Mouse (Mus musculus): ENCODE measurements around the gene 0610037L13Rik. TPM values are rescaled to one million over a fixed set of nuclear protein-coding genes. Genes with fewer than 3 reads are reported as not detected.

The 0610037L13Rik gene
- total RNA-seq (2022) = 10 to 100 TPM; 46.1 to 56.8 (median 50.3) TPM

DNA sequence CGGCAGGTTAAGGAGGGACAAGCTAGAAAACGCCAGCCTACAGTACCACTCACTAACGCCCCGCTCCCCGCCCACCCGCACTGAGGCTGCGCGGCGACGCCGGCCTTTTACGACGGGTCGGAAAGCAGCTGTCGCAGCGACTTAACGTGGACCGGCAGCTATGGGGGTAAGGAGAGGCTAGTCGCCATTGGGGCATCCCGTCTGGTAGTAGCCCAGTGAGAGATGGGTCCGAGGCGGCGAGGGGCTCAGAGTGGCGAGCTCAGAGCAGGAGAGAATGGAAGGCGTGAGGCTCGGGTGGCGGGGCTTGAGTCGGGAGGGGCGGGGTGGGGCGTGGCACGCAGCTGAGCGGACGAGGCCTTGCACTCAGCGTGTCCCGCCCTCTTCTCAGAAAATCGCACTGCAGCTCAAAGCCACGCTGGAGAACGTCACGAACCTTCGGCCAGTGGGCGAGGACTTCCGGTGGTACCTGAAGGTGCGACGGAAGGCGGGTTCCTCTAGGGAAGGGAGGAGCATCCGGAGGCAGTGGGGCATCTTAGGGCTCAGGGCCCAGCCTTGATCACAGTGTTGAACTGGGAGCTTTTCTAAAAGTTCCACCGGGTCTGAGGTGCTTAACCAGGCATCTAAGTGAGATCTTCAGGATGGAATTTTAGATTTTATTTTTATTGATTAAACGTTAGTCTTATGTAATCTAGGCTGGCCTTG is at the start of gene 0610037L13Rik:
0610037L13Rik (plus strand) TSS at position 83 of the 702 bp plus-strand sequence.
- peak; percentile 94 for DNase-seq (ENCODE audit: low spot score)

DNA sequence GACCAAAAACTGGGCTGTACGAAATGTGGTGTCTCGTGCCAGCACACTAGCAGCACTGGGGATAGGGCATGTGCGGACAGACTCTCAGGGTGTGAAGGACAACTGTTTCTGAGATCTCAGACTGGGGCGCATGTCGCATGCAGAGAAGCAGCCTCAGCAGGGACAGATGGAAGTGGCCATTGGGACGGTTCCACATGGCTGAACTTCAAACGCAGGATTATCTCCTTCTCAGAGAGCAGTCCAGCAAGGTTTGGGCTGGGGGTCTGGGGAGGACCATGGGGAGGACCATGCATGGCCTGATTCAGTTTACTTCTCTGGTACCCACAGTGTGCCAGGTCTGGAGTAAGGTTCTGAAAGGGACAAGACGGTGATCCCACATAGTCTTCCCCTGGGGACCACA is 45.9 kb upstream of the 0610037L13Rik start:
- no peak for DNase-seq (ENCODE audit: low spot score)

DNA sequence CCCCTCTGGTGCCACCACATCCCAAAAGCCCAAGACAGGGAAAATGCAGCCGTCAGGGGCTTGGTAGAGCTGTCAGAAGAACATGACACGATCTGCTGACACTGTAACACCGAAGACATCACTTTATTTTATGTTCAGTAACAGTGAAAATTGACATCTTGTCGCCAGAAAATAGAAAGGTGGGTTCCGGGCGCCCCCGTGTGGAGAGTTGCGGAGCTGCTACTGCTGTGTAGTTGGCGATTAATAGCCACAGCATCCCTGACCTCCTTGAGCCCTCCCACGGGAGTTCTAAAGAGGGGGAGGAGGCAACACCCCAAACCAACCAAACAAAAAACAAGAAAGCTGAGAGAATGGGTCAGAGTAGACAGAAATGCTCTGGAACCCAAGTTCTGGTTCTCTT is 44.6 kb upstream of the 0610037L13Rik start:
- DNase-seq (ENCODE audit: low spot score) = peak; percentile 40

DNA sequence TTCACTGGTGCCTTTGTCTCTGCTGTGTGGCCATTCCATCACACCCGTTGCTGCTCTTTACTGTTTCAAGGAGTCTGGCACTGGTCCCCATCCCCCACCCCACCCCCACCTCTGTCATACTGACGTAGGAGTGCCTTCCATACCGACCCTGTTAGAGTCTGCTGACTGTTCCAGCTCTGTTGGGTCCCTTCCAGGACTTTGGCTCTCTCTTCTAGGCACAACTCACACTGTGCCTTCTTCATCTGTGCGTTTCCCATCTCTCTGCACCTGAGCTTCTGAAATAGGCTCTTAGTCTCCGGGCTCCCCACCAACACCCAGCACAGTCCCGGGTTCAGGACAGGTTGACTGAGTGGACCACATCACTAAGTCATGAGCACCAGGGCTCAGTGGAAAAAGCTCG is 42.8 kb upstream of the 0610037L13Rik start:
- DNase-seq (ENCODE audit: low spot score) = no peak

DNA sequence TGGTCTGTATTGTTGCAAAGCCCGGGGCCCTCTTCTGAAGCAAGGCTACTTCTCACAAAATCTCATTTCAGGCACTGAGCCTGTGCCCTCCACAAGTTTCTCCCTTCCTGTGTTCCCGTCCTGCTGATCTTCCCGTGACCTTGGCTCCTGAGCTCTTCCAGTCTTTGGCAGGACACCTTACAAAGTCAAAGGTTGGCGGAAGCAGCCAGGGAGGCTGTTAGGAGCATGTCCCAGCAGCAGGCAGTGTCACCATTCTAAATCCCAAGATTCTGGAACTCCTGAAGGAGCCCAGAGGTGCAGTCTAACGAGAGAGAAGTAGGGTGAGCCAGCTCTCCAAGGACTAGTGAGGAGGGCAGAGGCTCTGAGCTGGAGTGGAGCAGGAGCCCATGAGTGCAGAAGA is 41.1 kb upstream of the 0610037L13Rik start:
- DNase-seq (ENCODE audit: low spot score) = peak; percentile 7

DNA sequence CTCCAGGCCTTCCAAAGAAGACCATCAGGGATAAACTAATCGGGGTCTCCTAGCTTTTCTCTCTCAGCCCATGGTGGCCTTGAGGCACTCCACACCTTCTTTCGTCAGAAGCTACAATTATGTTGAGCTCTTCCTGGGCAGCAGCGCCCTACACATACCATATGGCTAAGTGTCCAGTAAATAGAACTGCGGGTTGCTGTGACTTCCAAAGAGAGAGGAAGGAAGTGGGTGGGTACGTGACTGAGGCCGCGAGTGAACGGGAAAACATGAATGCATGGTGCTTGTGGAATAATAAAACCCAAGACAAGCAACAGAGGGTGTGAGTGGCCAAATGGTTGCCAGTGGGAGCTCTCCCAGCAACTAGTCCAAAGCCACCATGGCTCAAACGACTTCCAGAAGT is 40.0 kb upstream of the 0610037L13Rik start:
- no peak for DNase-seq (ENCODE audit: low spot score)

DNA sequence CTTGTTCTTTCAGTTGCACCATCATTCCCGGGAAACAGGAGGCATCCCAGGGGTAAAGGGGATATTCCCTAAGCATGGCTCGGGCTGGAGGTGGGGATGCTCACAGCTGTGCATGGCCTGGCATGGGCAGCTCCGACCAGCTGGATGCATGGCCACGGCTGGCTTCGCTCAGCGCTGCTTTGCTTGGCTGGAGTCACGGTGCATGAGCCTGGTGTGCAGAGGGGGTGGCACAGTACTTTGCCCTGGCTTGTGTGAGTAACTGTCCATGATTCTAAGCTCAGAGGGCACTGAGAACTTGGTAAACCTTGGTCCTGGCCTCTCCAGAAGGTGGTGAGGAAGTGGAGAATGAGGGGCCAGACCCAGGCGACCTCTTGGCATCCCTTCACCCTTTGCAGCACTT is 39.5 kb upstream of the 0610037L13Rik start:
- DNase-seq (ENCODE audit: low spot score) = no peak

DNA sequence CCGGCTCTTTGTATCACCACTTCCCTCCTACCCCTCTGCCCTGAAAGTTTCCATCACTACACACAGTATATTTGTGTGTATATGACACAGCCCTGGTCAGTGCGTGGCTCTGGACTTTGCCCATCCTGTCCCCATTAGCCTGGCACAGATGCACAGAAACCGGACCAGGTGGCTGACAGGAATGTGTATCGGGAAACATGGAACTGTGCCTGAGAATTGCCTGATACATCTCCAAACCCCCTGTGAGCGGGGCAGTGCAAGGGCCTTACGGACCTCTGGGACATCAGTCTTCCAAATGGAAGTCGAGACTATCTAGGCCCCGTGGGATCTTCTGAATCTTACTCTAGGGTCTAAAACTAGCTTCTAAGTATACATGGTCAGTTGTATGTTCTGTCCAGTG is 36.3 kb upstream of the 0610037L13Rik start:
- no peak for DNase-seq (ENCODE audit: low spot score)

DNA sequence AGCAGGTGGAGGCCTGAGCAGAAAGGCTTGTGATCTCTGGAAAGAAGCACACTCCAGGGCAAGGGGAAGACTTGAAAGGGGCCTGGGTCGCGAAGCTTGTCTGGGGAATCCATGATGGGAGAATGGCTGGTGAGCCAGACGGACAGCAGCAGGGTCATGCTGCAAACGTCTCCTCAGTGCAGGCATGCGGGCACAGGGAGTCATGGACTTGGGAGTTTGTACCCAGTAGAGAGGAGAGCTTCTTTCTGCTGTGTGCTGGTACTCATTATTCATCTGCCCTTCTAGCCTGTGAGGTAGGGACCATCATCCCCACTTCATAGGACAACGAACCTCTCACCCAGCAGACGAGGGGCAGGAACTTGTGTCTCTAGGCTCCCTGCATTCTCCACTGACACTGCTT is 35.8 kb upstream of the 0610037L13Rik start:
- DNase-seq (ENCODE audit: low spot score) = no peak

DNA sequence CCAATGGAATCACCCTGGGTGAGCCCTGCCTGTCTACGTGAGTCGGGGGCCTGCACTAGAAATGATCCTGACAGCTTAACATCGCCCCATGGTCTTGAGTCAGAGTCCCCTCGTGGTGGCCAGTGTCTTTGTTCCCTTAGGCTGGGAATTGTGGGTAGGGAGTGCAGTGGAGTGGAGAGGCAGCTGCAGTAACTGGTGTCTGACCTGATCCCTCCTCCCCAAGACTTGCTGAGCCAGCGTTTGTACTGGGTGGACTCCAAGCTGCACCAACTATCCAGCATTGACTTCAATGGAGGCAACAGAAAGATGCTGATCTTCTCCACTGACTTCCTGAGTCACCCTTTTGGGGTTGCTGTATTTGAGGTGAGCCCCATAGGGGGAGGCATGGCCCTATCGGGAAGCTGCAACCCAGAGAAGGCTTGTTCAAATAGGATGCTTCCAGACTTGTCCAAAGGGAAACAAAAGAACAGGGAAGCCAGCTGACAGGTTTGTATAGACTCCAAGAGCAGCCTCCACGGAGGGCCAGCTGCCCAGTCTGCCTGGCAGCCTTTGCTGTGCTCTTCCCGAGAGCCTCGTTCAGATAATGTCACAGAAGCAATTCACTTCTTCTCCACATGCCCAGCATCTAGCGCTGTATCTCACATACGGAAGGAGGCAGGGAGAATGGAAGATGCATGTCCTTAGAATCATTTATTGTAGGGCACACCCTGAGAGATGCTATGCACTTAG is 32.5 kb upstream of the 0610037L13Rik start:
- DNase-seq (ENCODE audit: low spot score) = no peak

DNA sequence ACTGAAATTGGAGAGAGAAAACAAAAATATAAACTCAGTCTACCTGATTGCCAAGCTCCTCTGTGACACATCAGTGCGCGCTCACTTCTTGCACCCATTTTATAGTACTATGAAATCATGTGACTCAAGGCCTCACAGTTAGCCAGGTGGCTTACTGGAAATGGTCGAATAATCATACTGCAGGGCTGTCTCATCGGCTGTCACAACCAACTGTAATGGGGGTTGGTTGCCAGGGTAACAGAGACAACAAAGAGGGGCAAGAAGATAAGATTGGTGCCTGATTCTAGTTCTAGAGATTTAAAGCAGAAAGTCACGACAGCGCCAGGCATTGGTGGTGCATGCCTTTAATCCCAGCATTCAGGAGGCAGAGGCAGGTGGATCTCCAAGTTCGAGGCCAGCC is 30.6 kb upstream of the 0610037L13Rik start:
- DNase-seq (ENCODE audit: low spot score) = no peak

DNA sequence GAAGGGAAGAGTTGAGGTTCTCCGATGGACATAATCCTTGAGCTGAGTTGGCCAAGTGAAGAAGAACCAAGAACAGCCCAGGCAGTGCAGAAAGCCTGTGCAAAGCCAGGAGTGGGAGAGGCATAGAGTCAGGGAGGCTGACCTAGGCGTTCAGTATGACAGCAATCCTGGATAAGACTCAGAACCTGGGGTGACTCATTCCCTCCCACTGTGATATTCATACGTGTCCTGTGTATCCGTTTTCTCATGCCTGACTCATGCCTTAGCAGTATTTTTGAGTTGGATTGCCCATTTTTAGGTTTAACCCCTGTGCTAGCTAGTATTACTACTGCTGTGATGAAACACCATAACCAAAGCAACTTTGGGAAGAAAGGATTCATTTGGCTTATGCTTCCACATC is 24.7 kb upstream of the 0610037L13Rik start:
- no peak for DNase-seq (ENCODE audit: low spot score)

DNA sequence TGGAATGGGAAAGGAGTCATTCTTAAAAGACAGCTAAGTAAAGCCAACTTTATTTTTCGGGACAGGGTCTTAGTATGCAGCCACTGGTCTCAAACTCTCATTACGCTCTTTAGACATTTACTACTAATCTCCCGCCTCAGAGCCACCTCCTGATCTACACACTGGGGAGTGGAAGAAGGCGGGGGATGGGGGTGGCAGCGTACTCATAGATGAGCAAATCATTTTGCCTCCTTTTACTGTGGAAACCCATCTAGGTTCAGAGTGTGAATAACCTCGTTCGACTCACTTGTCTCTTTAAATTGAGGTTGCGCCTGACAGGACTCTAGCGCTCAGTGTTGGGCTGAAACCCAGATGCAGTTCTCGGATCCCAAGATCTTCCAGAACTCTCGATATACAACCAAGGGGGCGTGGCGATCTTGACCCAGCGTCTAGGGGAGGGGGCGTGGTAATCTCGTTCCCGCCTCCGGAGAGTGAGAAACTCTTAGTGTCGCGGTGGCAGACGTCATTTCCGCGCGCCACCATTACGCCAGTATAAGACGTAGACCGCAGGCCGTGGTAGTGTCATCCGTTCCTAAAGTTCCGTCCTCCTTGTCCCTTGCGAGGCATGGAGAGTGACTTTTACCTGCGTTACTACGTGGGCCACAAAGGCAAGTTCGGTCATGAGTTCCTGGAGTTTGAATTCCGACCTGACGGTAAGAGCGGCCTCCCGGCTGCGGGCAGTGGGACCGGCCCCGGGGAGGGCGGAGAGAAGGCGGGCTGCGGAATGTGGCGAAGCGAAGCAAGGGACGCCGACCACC is 10.2 kb upstream of the 0610037L13Rik start, which contains the start of gene Magoh:
Magoh (plus strand) TSS at position 502 of the 797 bp plus-strand sequence.
- DNase-seq (ENCODE audit: low spot score) = peak; percentile 97

DNA sequence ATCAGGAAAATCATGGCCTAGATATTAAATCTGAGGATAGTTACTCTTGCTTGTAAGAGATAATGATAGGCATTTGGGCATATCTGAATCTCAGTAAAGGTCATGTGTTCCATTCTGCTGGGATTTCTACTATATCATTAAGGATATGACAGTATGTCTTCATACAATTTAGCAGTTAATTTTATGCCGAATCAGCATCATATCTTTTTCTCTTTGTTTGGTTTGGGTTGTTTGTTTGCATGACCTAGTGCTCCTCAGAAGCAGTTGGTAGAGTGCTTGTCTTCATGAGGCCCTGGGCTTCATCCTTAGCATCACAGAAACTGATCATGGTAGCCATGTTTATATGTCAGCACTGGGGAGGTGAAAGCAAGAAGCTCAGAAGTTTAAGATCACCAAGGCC is 8.0 kb upstream of the 0610037L13Rik start:
- no peak for DNase-seq (ENCODE audit: low spot score)

DNA sequence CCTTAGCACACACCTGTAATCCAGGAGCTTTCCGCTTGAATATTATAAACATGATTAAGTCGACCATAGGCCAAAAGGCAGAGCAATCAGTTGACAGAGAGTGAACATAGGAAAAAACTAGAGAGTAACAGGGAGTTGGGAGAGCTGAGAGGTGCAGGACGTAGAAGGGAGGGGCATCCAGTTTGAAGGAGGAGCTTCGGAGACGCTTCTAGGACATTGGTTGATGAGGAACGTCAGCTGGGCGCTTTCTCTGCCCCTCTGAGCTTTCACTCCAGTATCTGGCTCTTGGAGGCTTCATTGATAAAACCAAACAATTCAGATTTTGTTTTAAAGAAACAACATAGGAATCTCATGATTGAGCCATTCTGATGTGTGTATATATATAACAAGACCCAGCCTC is 3.2 kb upstream of the 0610037L13Rik start:
- DNase-seq (ENCODE audit: low spot score) = no peak

DNA sequence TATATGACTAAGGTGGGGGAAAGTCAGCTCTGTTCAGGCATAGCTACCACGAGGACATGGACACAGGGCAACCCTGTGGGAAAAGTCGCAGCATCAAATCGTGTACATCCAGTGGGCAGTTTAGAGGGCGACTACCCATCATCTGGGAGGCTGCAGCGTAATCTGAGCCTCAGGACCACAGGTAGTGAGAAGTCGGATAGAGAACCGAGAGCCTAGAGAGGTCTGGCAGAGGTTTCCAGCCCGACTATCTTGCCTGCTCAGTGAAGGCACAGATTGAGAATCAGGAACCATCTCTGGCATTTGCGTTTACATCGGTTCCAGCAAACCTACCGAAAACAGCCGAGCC is 255 bp upstream of the 0610037L13Rik start:
- DNase-seq (ENCODE audit: low spot score) = peak; percentile 15

DNA sequence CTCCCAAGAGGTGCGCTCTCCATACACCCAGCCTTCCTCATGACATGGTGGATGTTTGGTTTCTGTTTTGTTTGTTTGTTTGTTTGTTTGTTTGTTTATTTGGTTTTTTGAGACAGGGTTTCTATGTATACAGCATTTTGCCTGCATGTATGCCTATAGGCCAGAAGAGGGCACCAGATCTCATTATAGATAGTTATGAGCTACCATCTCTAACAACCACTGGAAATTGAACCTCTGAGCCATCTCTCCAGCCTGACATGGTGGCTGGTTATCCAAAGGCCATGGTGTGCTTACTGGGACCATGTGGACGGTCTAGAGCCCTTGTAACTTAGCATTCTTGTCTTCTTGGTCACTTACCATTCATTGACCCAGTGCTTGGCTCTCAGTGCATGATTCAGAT is 3.0 kb downstream of the 0610037L13Rik start:
- DNase-seq (ENCODE audit: low spot score) = no peak

DNA sequence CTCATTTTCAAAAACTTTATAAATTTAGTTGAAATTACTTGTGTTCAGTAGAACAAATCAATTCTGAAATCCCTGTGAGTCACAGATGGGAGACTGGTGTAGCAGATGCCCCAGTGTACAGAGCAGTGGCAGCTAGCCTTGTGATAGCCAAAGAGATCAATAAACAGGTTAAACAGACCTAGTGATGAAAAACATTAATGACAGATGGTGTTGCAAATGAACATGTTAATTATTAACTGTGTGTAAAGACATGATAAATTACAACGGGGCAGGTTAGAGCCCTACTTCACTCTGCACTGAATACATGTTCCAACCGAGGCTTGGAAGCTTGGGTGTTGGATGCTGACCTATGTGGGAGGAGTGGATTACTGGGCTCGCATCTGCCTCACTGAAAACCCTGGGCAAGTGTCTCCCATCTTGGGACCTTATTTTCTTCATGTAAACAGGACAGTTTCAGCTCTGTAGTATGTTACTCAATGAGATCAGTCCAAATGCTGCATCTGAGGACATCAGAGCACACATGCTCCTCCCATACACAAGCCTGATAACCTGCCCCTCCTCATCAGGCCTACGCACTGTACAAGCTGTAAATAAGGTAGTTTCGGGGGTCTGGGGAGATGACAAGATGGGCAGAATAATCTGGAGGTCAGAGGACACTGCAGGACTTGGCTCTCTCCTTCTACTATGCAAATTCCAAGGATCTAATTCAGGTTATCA is 9.8 kb downstream of the 0610037L13Rik start:
- no peak for DNase-seq (ENCODE audit: low spot score)

DNA sequence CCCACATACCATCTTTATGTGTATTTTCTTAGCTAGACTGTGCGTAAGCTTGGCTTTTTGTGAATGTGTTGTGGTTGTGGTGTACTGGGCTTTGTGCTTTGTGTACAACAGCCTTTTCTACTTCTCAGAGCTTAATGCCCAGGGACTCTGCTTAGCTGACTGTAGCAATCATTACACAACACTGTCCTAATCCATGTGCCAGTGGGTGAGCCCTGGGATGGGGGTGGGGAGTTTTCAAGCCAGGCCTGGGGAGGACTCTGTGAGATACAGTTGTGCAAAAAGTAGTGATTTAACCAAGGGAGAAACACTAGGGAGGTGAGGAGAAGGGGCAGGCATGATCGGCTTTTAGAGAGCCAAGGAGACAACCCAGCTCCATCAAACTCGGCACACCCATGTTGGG is 10.6 kb downstream of the 0610037L13Rik start:
- DNase-seq (ENCODE audit: low spot score) = no peak

DNA sequence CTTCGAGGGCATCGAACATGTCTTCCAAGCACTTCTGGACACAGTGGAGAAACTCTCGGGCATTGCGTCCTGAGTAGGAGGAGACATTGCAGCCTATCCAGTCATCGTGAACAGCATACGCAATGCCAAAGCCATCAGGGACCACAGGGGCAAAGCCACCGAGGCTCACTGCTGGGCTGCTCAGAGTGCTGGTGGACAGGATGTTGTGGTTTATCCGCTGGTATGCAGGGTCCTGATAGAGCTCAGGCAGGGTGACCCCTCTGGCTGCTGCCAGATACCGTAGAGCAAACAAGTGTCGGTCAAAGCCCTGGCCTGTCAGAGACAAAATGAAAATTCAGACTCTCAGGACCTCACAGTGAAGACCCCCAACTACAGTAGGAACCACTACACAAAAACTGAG is 14.6 kb downstream of the 0610037L13Rik start:
- no peak for DNase-seq (ENCODE audit: low spot score)

DNA sequence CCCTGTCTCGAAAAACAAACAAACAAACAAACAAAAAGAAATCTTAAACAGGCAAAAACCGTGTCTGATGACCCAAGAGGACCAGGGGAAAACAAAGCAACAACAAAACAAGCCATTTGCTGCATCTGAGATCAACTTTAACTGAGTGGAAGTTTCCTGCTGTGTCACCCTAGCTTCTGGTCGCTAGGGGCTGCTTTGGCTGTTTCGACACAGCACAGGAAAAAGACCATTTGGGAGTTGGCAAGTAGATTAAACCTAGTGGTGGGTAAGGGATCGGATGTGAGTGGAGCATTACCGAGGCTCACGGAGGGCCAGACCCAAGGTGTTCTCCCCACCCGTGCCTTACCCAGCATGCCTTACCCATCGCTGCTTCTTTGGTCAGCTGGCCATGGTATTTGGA is 16.9 kb downstream of the 0610037L13Rik start:
- no peak for DNase-seq (ENCODE audit: low spot score)

DNA sequence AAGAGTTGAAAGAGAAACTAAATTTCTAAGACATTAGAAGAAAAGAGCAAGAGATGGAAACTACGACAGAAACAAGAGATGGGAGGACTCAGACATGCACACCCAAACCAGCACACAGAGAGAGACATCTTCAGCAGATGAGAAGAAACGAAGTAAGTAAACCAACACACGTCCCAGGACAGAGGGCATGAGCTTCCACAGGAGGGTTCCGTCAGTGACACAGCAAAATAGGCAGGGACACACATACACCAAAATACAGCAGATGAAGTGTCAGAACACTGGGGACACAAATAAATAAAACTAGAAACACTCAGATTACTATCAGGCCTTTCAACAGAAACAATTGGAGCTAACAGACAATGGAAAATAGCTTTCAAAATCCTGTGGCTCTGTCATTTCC is 20.4 kb downstream of the 0610037L13Rik start:
- DNase-seq (ENCODE audit: low spot score) = no peak

Data from heart, adult 8-10 months (tissue).